Mouse (Mus musculus): ENCODE measurements around the gene Itga2b. TPM values are rescaled to one million over a fixed set of nuclear protein-coding genes. Genes with fewer than 3 reads are reported as not detected.
"Not testable (repeated sequence)": the region's sequence is repeated elsewhere in the genome, so short reads cannot be mapped to it uniquely, and the experiment has no call there.

Gene Itga2b
- polyA plus RNA-seq, 2 experiments: 20.0 to 35.4 TPM

DNA sequence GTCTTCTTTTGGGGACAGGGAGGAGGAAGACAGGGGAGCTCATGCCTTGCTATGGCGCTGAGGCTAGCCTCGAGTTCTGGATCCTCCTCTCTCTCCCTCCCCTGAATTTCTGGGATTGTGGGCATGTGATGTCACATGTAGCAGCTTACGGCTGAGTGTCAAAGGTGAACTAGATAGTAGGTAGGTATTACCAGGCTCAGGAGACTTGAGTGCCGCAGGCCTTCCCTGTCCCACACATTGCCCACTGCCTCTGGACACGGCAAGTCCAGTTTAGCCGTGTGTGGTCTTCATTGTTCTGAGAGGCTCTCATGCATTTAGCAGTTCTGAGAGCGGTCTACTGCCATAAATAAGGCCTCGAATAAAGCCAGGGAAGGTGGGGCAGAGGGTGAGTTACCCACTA, 56.9 kb downstream of the Itga2b start:
- no peak for DNase-seq (ENCODE audit: low read depth in 3 of 3, low spot score in 3 of 3)
- Histone ChIP-seq H3K4me3 (ENCODE audit: insufficient read depth in 1 of 2, low read depth in 2 of 2, low read length in 2 of 2) (no peak overlapping the region), H3K4me1 (replicated peaks; ENCODE audit: control insufficient read depth in 2 of 2, insufficient read depth in 2 of 2, low read length in 1 of 2) (peaks cover 17 to 21% of the 10 kb centered on the region in 2 experiments), H3K27ac (no peak overlapping the region), H3K27me3 (ENCODE audit: control insufficient read depth, insufficient read depth, low read length) (no peaks in the 10 kb centered on the region), H3K4me2 (ENCODE audit: low read depth) (no peak overlapping the region), H3K9ac (replicated peaks) (no peak overlapping the region), H3K9me3 (ENCODE audit: control insufficient read depth, low read length) (no peaks in the 10 kb centered on the region), H3K36me3 (replicated peaks; ENCODE audit: control insufficient read depth, insufficient read depth, low read depth) (no peaks in the 10 kb centered on the region)
- ATAC-seq (ENCODE audit: insufficient read depth): no peak
- TF ChIP-seq CTCF (IDR thresholded peaks at IDR 0.05; ENCODE audit: low read depth) (no peak), EP300 (IDR thresholded peaks at IDR 0.05; ENCODE audit: low read depth) (no peak)
- WGBS (ENCODE audit: insufficient replicate concordance): 63% methylated on average over 8 of the region's 8 CpGs

DNA sequence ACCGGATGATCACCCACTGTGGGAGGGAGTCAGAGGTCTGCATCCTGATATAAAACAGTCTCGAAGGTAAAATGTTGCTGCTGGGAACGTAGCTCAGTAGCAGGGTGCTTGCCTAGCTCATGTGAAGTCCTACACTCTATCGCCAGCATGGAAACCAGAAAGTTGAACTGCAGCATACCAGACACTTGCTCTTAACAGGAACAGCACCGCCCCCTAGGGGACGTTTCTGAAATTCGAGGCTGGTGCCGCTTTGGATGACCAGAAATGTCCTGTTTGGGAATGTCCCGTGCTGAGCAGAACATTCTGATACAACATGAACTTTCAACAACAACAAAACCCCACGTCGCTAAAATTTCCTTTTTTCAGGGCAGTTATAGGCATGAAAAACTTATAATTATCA, 58.2 kb downstream of the Itga2b start:
- Histone ChIP-seq H3K4me3 (ENCODE audit: insufficient read depth in 1 of 2, low read depth in 2 of 2, low read length in 2 of 2) (no peak overlapping the region), H3K27me3 (ENCODE audit: control insufficient read depth, insufficient read depth, low read length) (no peaks in the 10 kb centered on the region), H3K9me3 (ENCODE audit: control insufficient read depth, low read length) (no peaks in the 10 kb centered on the region), H3K36me3 (replicated peaks; ENCODE audit: control insufficient read depth, insufficient read depth, low read depth) (no peaks in the 10 kb centered on the region), H3K27ac (peak overlapping the region; percentile 12; the same call in 1 of the 2 replicates), H3K9ac (replicated peaks) (no peak overlapping the region), H3K4me2 (ENCODE audit: low read depth) (peak overlapping the region; percentile 39), H3K4me1 (replicated peaks; ENCODE audit: control insufficient read depth in 2 of 2, insufficient read depth in 2 of 2, low read length in 1 of 2) (peaks cover 17 to 21% of the 10 kb centered on the region in 2 experiments)
- WGBS (ENCODE audit: insufficient replicate concordance): 7% methylated on average over 11 of the region's 11 CpGs
- peak; percentile 96 for TF ChIP-seq CTCF (IDR thresholded peaks at IDR 0.05; ENCODE audit: low read depth)
- peak; percentile 37 for TF ChIP-seq EP300 (IDR thresholded peaks at IDR 0.05; ENCODE audit: low read depth)
- ATAC-seq (ENCODE audit: insufficient read depth) (no peak), DNase-seq (ENCODE audit: low read depth in 3 of 3, low spot score in 3 of 3) (peak; percentile 81 to 84 (median 84))

DNA sequence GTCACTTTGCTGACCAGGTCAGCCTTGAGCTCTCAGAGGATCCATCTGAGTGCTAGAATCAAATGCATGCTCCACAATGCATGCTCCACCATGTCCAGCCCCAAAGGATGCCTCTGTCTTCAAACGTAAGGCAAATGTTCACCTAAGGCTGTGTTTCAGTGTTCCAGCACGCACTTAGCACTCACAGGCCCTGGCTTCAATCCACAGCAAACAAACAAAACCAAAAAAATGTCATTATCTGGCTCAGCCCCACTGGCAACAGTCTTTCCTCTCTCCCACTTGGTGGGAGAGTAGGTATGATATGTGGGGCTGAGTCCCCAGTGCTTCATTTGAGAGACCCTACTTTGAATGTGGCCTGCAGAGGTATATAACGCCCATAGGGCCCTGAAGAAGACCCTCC, 58.9 kb downstream of the Itga2b start:
- Histone ChIP-seq H3K27ac (peak overlapping the region; percentile 12; the same call in 1 of the 2 replicates), H3K4me2 (ENCODE audit: low read depth) (no peak overlapping the region), H3K4me1 (replicated peaks; ENCODE audit: control insufficient read depth in 2 of 2, insufficient read depth in 2 of 2, low read length in 1 of 2) (peaks cover 20 to 23% of the 10 kb centered on the region in 2 experiments), H3K9ac (replicated peaks) (no peak overlapping the region; the same call in 1 of the 2 replicates), H3K27me3 (ENCODE audit: control insufficient read depth, insufficient read depth, low read length) (no peaks in the 10 kb centered on the region), H3K36me3 (replicated peaks; ENCODE audit: control insufficient read depth, insufficient read depth, low read depth) (no peaks in the 10 kb centered on the region), H3K4me3 (ENCODE audit: insufficient read depth in 1 of 2, low read depth in 2 of 2, low read length in 2 of 2) (no peak overlapping the region), H3K9me3 (ENCODE audit: control insufficient read depth, low read length) (no peaks in the 10 kb centered on the region)
- DNase-seq (ENCODE audit: low read depth in 3 of 3, low spot score in 3 of 3): no peak
- TF ChIP-seq CTCF (IDR thresholded peaks at IDR 0.05; ENCODE audit: low read depth) (no peak), EP300 (IDR thresholded peaks at IDR 0.05; ENCODE audit: low read depth) (no peak)
- no peak for ATAC-seq (ENCODE audit: insufficient read depth)
- whole genome bisulfite sequencing (ENCODE audit: insufficient replicate concordance): 71% methylated on average over 3 of the region's 3 CpGs

DNA sequence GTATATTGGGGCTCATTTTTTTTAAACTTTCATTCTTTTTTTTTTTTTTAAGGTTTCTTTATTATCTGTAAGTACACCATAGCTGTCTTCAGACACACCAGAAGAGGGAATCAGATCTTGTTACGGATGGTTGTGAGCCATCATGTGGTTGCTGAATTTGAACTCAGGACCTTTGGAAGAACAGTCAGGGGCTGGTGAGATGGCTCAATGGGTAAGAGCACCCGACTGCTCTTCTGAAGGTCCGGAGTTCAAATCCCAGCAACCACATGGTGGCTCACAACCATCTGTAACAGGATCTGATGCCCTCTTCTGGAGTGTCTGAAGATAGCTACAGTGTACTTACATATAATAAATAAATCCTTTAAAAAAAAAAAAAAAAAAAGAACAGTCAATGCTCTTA, 59.6 kb downstream of the Itga2b start:
- not testable (repeated sequence) for H3K4me3 ChIP-seq (ENCODE audit: insufficient read depth in 1 of 2, low read depth in 2 of 2, low read length in 2 of 2); DNase-seq (ENCODE audit: low read depth in 3 of 3, low spot score in 3 of 3); H3K4me2 ChIP-seq (ENCODE audit: low read depth); H3K36me3 ChIP-seq (replicated peaks; ENCODE audit: control insufficient read depth, insufficient read depth, low read depth); H3K9me3 ChIP-seq (ENCODE audit: control insufficient read depth, low read length); H3K9ac ChIP-seq (replicated peaks); H3K27me3 ChIP-seq (ENCODE audit: control insufficient read depth, insufficient read depth, low read length); ATAC-seq (ENCODE audit: insufficient read depth); H3K27ac ChIP-seq
- 86% methylated on average over 3 of the region's 3 CpGs for WGBS (ENCODE audit: insufficient replicate concordance)
- peaks cover 26 to 30% of the 10 kb centered on the region in 2 experiments for H3K4me1 ChIP-seq (replicated peaks; ENCODE audit: control insufficient read depth in 2 of 2, insufficient read depth in 2 of 2, low read length in 1 of 2)

DNA sequence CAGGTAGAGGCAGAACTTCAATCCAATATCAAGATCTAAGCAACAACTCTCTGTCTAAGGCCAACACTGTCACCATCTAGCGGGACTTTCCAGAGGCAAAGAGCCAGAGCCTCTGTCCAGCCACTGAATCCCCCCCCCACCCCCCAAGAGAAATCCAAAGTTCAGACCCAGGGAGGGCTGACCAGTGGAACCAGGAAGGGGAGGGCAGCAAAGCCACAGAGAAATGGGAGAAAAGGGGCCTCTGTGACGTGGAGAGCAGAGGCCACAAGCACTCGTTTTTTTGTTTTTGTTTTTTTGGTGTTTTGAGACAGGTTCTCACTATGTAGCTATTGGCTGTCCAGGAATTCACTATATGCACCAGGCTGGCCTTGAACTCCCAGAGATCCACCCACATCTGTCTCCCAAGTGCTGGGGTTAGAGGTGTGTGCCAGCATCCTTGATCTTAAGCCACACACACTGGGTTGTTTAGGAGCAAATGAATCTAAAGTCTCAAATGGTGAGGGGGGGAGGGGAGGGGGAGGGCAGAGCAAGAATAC, 60.1 kb downstream of the Itga2b start:
- peak overlapping the region; percentile 99 for H3K4me2 ChIP-seq (ENCODE audit: low read depth)
- DNase-seq (ENCODE audit: low read depth in 3 of 3, low spot score in 3 of 3): no peak
- no peak for ATAC-seq (ENCODE audit: insufficient read depth)
- 82% methylated on average over 3 of the region's 3 CpGs for WGBS (ENCODE audit: insufficient replicate concordance)
- no peak overlapping the region; a peak in 1 of 4 replicates for H3K4me3 ChIP-seq (ENCODE audit: insufficient read depth in 1 of 2, low read depth in 2 of 2, low read length in 2 of 2)
- no peak for TF ChIP-seq CTCF (IDR thresholded peaks at IDR 0.05; ENCODE audit: low read depth)
- TF ChIP-seq EP300 (IDR thresholded peaks at IDR 0.05; ENCODE audit: low read depth): no peak
- peak overlapping the region; percentile 99 for H3K9ac ChIP-seq (replicated peaks)
- no peaks in the 10 kb centered on the region for H3K9me3 ChIP-seq (ENCODE audit: control insufficient read depth, low read length)
- H3K27ac ChIP-seq: peak overlapping the region; percentile 97
- H3K36me3 ChIP-seq (replicated peaks; ENCODE audit: control insufficient read depth, insufficient read depth, low read depth): peaks cover 9% of the 10 kb centered on the region
- no peaks in the 10 kb centered on the region for H3K27me3 ChIP-seq (ENCODE audit: control insufficient read depth, insufficient read depth, low read length)
- peaks cover 26 to 33% of the 10 kb centered on the region in 2 experiments for H3K4me1 ChIP-seq (replicated peaks; ENCODE audit: control insufficient read depth in 2 of 2, insufficient read depth in 2 of 2, low read length in 1 of 2)
